Mouse (Mus musculus) Patski (cell line): ENCODE measurements around the gene Gm11060. TPM values are rescaled to one million over a fixed set of nuclear protein-coding genes. Genes with fewer than 3 reads are reported as not detected.

Experiments used
- ATAC-seq: fragments of 100-300 bp; one replicate; pipeline ENCODE4 v1.8.0; 2021
- CTCF ChIA-PET: fragments of 350-600 bp; sonication (Branson Sonifier 250); formaldehyde crosslinking; loops from one replicate; lab custom pipeline; 2022; ENCODE audit warnings: inconsistent platforms; lab: Charles Lee
- POLR2A ChIA-PET: fragments of 350-600 bp; sonication (Branson Sonifier 250); formaldehyde crosslinking; loops from one replicate; lab custom pipeline; 2022; ENCODE audit warnings: antibody characterized with exemption, inconsistent platforms; lab: Charles Lee
- DNase-seq: peaks from one replicate; pipeline ENCODE4 v3.0.0-alpha.2; 2011; ENCODE audit warnings: low read depth, low spot score
- H3K27me3 ChIP-seq: fragments of 371-371 bp; one replicate; pipeline ENCODE4 v1.5.1; 2021
- CTCF ChIP-seq: fragments of 100-300 bp; IDR thresholded peaks from one replicate; pipeline ENCODE4 v1.5.1; 2021
- in situ Hi-C: fragments of 300-500 bp; cut with MboI; formaldehyde crosslinking; loops from 3 replicates; pipeline ENCODE4 v1.11.1; 2018; ENCODE audit warnings: low pct_unique_long_range_greater_than_20kb, mixed read lengths
- polyA plus RNA-seq: library from polyadenylated mRNA; unstranded; gene quantifications from one replicate; pipeline ENCODE4 v1.2.3, GENCODE M21; 2021

Gm11060 gene
- polyA plus RNA-seq, 1 experiment from 2014 or later = not detected

- DNase-seq (peak; percentile 95), ATAC-seq (peak; percentile 95)
- peak; percentile 93 for TF ChIP-seq CTCF
- no peaks in the 10 kb centered on the region for H3K27me3 ChIP-seq
- ChIA-PET CTCF (interaction anchor here (0.6 to 1.5 kb wide), 13 partner anchors 11 to 126 kb away, joined by 3 to 8 read pairs (median 3); partner anchors contain the start of gene Them7), POLR2A (interaction anchor here (1.0 kb wide), 1 partner anchor 65 kb away, joined by 3 read pairs; no protein-coding TSS in a partner anchor)
- in situ Hi-C loops = loop anchor here (10.0 kb wide), 1 partner anchor 214 kb away; no protein-coding TSS in a partner anchor
These were observed 16.9 kb downstream of the Gm11060 start for GRCm38 (mm10) chr2:105108703-105109158.

GRCm38 (mm10) chr2:105114074-105114473 lies 22.3 kb downstream of the Gm11060 start:
- in situ Hi-C loops = loop anchor here (5.0 to 10.0 kb wide), 2 partner anchors 71 to 118 kb away; no protein-coding TSS in a partner anchor
- POLR2A ChIA-PET = no interaction called here
- ATAC-seq (no peak), DNase-seq (no peak)
- TF ChIP-seq CTCF = no peak
- no peaks in the 10 kb centered on the region for H3K27me3 ChIP-seq
- CTCF ChIA-PET = interaction anchor here (1.6 to 1.8 kb wide), 3 partner anchors 27 to 115 kb away, joined by 5 to 10 read pairs (median 6); no protein-coding TSS in a partner anchor

GRCm38 (mm10) chr2:105117669-105118068 lies 25.9 kb downstream of the Gm11060 start:
- H3K27me3 ChIP-seq = no peaks in the 10 kb centered on the region
- DNase-seq (no peak), ATAC-seq (no peak)
- ChIA-PET CTCF (interaction anchor here (1.0 kb wide), 1 partner anchor 71 kb away, joined by 4 read pairs; no protein-coding TSS in a partner anchor), POLR2A (no interaction called here)
- in situ Hi-C loops = loop anchor here (10.0 kb wide), 1 partner anchor 67 kb away; no protein-coding TSS in a partner anchor
- no peak for TF ChIP-seq CTCF

- no peak for DNase-seq
- ChIA-PET POLR2A (no interaction called here), CTCF (no interaction called here)
- no peak for TF ChIP-seq CTCF
- H3K27me3 ChIP-seq = no peaks in the 10 kb centered on the region
- ATAC-seq = no peak
- in situ Hi-C loops = no loop called here
These were observed 30.4 kb downstream of the Gm11060 start for GRCm38 (mm10) chr2:105122216-105122615.

- no peak for TF ChIP-seq CTCF
- H3K27me3 ChIP-seq = no peaks in the 10 kb centered on the region
- DNase-seq (no peak), ATAC-seq (no peak)
- in situ Hi-C loops = no loop called here
- POLR2A ChIA-PET = no interaction called here
- CTCF ChIA-PET = no interaction called here
These were observed 31.1 kb downstream of the Gm11060 start for GRCm38 (mm10) chr2:105122886-105123285.

- TF ChIP-seq CTCF = no peak
- ChIA-PET POLR2A (no interaction called here), CTCF (no interaction called here)
- H3K27me3 ChIP-seq = no peaks in the 10 kb centered on the region
- no peak for ATAC-seq
- in situ Hi-C loops = no loop called here
- DNase-seq = no peak
These were observed 31.6 kb downstream of the Gm11060 start for GRCm38 (mm10) chr2:105123431-105123830.

- CTCF ChIA-PET = no interaction called here
- no peaks in the 10 kb centered on the region for H3K27me3 ChIP-seq
- DNase-seq (no peak), ATAC-seq (no peak)
- POLR2A ChIA-PET = no interaction called here
- in situ Hi-C loops = no loop called here
- TF ChIP-seq CTCF = no peak
These were observed 32.1 kb downstream of the Gm11060 start for GRCm38 (mm10) chr2:105123881-105124280.

- ChIA-PET CTCF (no interaction called here), POLR2A (no interaction called here)
- no peak for ATAC-seq
- no peak for DNase-seq
- in situ Hi-C loops = no loop called here
- H3K27me3 ChIP-seq = no peaks in the 10 kb centered on the region
- no peak for TF ChIP-seq CTCF
These were observed 32.6 kb downstream of the Gm11060 start for GRCm38 (mm10) chr2:105124391-105124790.

DNA sequence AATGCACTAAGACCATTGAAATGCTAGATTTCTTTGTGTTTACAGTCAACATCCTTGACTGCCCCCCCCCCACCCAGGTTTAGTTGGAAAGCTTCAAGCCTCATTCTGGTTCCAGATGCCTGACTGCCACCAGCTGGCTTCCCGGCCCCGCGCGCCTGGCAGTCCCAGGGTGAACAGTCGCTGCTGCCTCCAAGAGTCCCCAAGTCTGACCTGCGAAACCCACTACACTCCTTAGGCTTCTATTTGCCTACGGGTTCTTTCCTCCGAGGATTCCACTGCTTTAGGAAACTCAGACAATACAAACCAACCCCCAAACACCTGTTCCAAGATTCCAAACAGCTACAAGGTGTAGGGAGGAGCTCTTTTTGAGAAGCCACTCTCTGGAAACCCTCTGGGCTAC lies 33.4 kb downstream of the Gm11060 start:
- DNase-seq (no peak), ATAC-seq (no peak)
- no peak for TF ChIP-seq CTCF
- no peaks in the 10 kb centered on the region for H3K27me3 ChIP-seq
- ChIA-PET POLR2A (no interaction called here), CTCF (no interaction called here)
- in situ Hi-C loops = no loop called here

DNA sequence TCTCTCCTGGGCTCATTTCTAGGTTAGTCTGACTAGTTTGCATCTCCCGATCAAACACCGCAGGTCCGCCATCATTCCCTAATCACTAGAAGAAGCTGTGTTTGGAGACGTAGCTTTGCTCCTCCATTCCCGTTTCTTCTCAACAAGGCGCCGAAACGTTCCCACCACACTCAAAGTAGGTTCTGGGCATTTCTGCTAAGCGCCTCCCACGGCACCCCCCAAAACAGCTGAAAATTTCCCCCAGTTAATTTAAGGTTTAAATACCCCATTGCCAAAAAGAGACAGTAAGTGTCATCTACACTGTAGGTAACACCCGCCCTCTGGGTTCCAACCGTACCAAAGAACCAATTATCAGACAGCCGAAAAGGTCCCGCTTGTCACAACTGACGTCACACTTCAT lies 33.8 kb downstream of the Gm11060 start:
- ATAC-seq (no peak), DNase-seq (no peak)
- ChIA-PET POLR2A (no interaction called here), CTCF (no interaction called here)
- no peaks in the 10 kb centered on the region for H3K27me3 ChIP-seq
- TF ChIP-seq CTCF = no peak
- in situ Hi-C loops = no loop called here

DNA sequence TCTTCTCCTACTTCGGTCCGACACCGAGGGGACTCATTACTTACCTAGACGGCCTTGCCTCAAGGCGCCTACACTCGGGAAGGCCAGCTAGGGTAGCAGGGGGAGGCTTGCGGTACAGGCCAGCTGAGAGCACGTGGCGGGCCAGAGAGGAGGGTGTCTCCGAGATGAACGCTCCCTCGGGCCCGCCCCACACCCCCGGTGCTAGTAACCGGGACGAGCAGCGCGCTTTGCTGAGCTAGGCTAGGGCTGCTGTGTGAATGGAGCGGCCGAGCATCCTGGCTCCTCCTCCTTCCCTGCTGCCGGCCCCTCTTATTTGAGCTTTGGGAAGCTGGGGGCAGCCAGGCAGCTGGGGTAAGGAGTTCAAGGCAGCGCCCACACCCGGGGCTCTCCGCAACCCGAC lies 34.5 kb downstream of the Gm11060 start, which contains the start of gene Wt1:
Gene Wt1, plus strand, starts transcription at position 251 of the 400 bp plus-strand sequence.
- CTCF ChIA-PET = no interaction called here
- DNase-seq (no peak), ATAC-seq (no peak)
- POLR2A ChIA-PET = no interaction called here
- H3K27me3 ChIP-seq = no peaks in the 10 kb centered on the region
- in situ Hi-C loops = no loop called here
- TF ChIP-seq CTCF = no peak
